Mouse (Mus musculus): ENCODE results near the gene Mrpl57.

GRCm38 (mm10) chr14:57852961-57853360 is 26.9 kb downstream of the Mrpl57 start:
- TF ChIP-seq CTCF (IDR thresholded peaks at IDR 0.05; ENCODE audit: low read depth) (no peak), EP300 (IDR thresholded peaks at IDR 0.05; ENCODE audit: low read depth) (no peak)
